Mouse (Mus musculus): ENCODE measurements around the gene Chmp2b. TPM values are rescaled to one million over a fixed set of nuclear protein-coding genes. Genes with fewer than 3 reads are reported as not detected.

Chmp2b gene
- total and polyA plus RNA-seq, 3 experiments, result 28.2 to 70.4 (median 50.3) TPM

- 0 out of 2 replicates have a peak, but pooled peaks have one; percentile 66 for TF ChIP-seq CHD1 (IDR thresholded peaks at IDR 0.05; ENCODE audit: low read depth, low read length)
- TF ChIP-seq SMC3 (IDR thresholded peaks at IDR 0.05; ENCODE audit: low read depth, low read length), result peak; percentile 7; the same call in 1 of the 2 replicates
- TF ChIP-seq TCF12 (IDR thresholded peaks at IDR 0.05; ENCODE audit: low read depth, low read length), result no peak
- peak; percentile 34 for TF ChIP-seq RAD21 (IDR thresholded peaks at IDR 0.05; ENCODE audit: low read depth, low read length)
- no peak for TF ChIP-seq MYC (IDR thresholded peaks at IDR 0.05; ENCODE audit: low read depth, low read length)
- no peak for TF ChIP-seq MEF2A (IDR thresholded peaks at IDR 0.05; ENCODE audit: borderline replicate concordance, low read depth, low read length)
Measured at GRCm38 (mm10) chr16:65560996-65561962, 1.2 kb downstream of the Chmp2b start (continued).

GRCm38 (mm10) chr16:65559591-65559990, 2.9 kb downstream of the Chmp2b start:
- Histone ChIP-seq H3K27ac (ENCODE audit: insufficient read depth, low read depth) (no peak overlapping the region), H3K9me3 (replicated peaks; ENCODE audit: low read length) (no peaks in the 10 kb centered on the region), H3K4me1 (ENCODE audit: control insufficient read depth in 1 of 2, insufficient read depth in 2 of 2) (peaks cover 0 to 21% of the 10 kb centered on the region in 2 experiments; a peak in 2 of 4 replicates), H3K4me2 (ENCODE audit: insufficient read depth, low read depth, poor library complexity, severe bottlenecking) (no peak overlapping the region), H3K36me3 (replicated peaks in 1 of 2; ENCODE audit: control insufficient read depth in 1 of 2, insufficient read depth in 1 of 2, low read length in 1 of 2) (peaks cover 0 to 25% of the 10 kb centered on the region in 2 experiments), H3K79me2 (replicated peaks; ENCODE audit: control insufficient read depth, extremely low read depth, insufficient read depth, poor library complexity, severe bottlenecking) (peaks cover 16% of the 10 kb centered on the region), H3K9ac (ENCODE audit: insufficient read depth, low read depth) (no peak overlapping the region), H3K4me3 (replicated peaks in 1 of 3; ENCODE audit: low read depth in 2 of 3, low read length in 2 of 3, poor library complexity in 1 of 3) (no peak overlapping the region), H3K27me3 (replicated peaks) (no peaks in the 10 kb centered on the region)
- DNase-seq (ENCODE audit: extremely low read depth), result no peak
- in situ Hi-C loops (cut with MboI; ENCODE audit: low pct_ligation_motif_present, low pct_unique_long_range_greater_than_20kb, low sequenced_read_pairs) (no loop called here), dilution Hi-C loops (cut with MboI; ENCODE audit: extremely low pct_ligation_motif_present, extremely low pct_unique_long_range_greater_than_20kb, low sequenced_read_pairs) (no loop called here)
- no peak for TF ChIP-seq RAD21 (IDR thresholded peaks at IDR 0.05; ENCODE audit: low read depth, low read length)
- no peak for TF ChIP-seq CTCF (conservative IDR thresholded peaks at IDR 0.05 in 1 of 2, IDR thresholded peaks at IDR 0.05 in 1 of 2; ENCODE audit: low read depth in 2 of 2, low read length in 2 of 2)
- no peak for TF ChIP-seq MEF2A (IDR thresholded peaks at IDR 0.05; ENCODE audit: borderline replicate concordance, low read depth, low read length)
- no peak for TF ChIP-seq MAZ (IDR thresholded peaks at IDR 0.05; ENCODE audit: low read depth, low read length)
- TF ChIP-seq ZKSCAN1 (IDR thresholded peaks at IDR 0.05; ENCODE audit: borderline replicate concordance, low read depth, low read length), result no peak
- TF ChIP-seq MYC (IDR thresholded peaks at IDR 0.05; ENCODE audit: low read depth, low read length), result no peak
- no peak for TF ChIP-seq ELF1 (IDR thresholded peaks at IDR 0.05; ENCODE audit: low read depth, low read length)
- no peak for TF ChIP-seq MAX (IDR thresholded peaks at IDR 0.05; ENCODE audit: low read length)
- no peak for TF ChIP-seq TCF12 (IDR thresholded peaks at IDR 0.05; ENCODE audit: low read depth, low read length)
- no peak for TF ChIP-seq ZNF384 (IDR thresholded peaks at IDR 0.05; ENCODE audit: low read depth, low read length)

GRCm38 (mm10) chr16:65557369-65557768, 5.2 kb downstream of the Chmp2b start:
- dilution Hi-C loops (cut with MboI; ENCODE audit: extremely low pct_ligation_motif_present, extremely low pct_unique_long_range_greater_than_20kb, low sequenced_read_pairs), result no loop called here
- Histone ChIP-seq H3K79me2 (replicated peaks; ENCODE audit: control insufficient read depth, extremely low read depth, insufficient read depth, poor library complexity, severe bottlenecking) (peaks cover 16% of the 10 kb centered on the region), H3K27me3 (replicated peaks) (no peaks in the 10 kb centered on the region), H3K36me3 (replicated peaks in 1 of 2; ENCODE audit: control insufficient read depth in 1 of 2, insufficient read depth in 1 of 2, low read length in 1 of 2) (peaks cover 0 to 41% of the 10 kb centered on the region in 2 experiments), H3K9ac (ENCODE audit: insufficient read depth, low read depth) (no peak overlapping the region), H3K9me3 (replicated peaks; ENCODE audit: low read length) (no peaks in the 10 kb centered on the region), H3K4me2 (ENCODE audit: insufficient read depth, low read depth, poor library complexity, severe bottlenecking) (no peak overlapping the region), H3K27ac (ENCODE audit: insufficient read depth, low read depth) (no peak overlapping the region), H3K4me1 (ENCODE audit: control insufficient read depth in 1 of 2, insufficient read depth in 2 of 2) (peaks cover 0 to 14% of the 10 kb centered on the region in 2 experiments; a peak in 2 of 4 replicates), H3K4me3 (replicated peaks in 1 of 3; ENCODE audit: low read depth in 2 of 3, low read length in 2 of 3, poor library complexity in 1 of 3) (no peak overlapping the region)
- in situ Hi-C loops (cut with MboI; ENCODE audit: low pct_ligation_motif_present, low pct_unique_long_range_greater_than_20kb, low sequenced_read_pairs), result no loop called here
- DNase-seq (ENCODE audit: extremely low read depth), result no peak
- no peak for TF ChIP-seq MAFK (IDR thresholded peaks at IDR 0.05; ENCODE audit: insufficient replicate concordance, low read length)
- TF ChIP-seq ETS1 (conservative IDR thresholded peaks at IDR 0.05; ENCODE audit: low read depth, low read length), result no peak
- TF ChIP-seq TBP (conservative IDR thresholded peaks at IDR 0.05; ENCODE audit: low read depth, low read length), result no peak
- no peak for TF ChIP-seq KAT2A (IDR thresholded peaks at IDR 0.05; ENCODE audit: insufficient replicate concordance, low read length)
- TF ChIP-seq MAZ (IDR thresholded peaks at IDR 0.05; ENCODE audit: low read depth, low read length), result no peak
